Mouse (Mus musculus) adrenal gland, postnatal 36 days (tissue): ENCODE results near the gene Etv6. TPM values are rescaled to one million over a fixed set of nuclear protein-coding genes. Genes with fewer than 3 reads are reported as not detected.

Experiments
- DNase-seq, 2 experiments: peaks; one replicate each; pipeline ENCODE4 v3.0.0; 2021; ENCODE audit warnings: mixed read lengths in 1 of 2
- total RNA-seq, 2 experiments: library from RNA; stranded (reverse); gene quantifications; 2 replicates each; pipeline ENCODE4 v1.2.3; 2021

The Etv6 gene
- total RNA-seq, 2 experiments from 2014 or later = 51.3 to 57.6 TPM

DNA sequence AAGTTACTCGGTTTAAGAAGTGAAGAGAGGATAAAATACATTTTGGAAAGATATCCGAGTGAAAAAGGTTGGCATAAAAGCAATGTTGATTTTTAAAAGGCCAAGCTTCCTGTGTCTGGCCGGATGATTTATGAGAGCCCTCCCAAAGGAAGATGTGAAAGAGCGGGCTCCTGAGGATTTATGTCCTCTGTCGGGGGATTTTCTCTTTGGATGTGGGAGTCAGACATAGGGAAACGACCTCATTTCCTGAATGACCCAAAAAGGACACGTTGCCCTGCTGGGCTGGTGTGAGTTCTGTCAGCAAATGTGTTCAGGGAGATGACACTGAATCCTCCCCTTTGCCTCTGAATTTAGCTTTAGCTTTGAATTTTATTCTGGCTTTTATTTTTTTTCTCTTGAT is 8.0 kb downstream of the Etv6 start:
- peak; percentile 46 to 48 for DNase-seq

DNA sequence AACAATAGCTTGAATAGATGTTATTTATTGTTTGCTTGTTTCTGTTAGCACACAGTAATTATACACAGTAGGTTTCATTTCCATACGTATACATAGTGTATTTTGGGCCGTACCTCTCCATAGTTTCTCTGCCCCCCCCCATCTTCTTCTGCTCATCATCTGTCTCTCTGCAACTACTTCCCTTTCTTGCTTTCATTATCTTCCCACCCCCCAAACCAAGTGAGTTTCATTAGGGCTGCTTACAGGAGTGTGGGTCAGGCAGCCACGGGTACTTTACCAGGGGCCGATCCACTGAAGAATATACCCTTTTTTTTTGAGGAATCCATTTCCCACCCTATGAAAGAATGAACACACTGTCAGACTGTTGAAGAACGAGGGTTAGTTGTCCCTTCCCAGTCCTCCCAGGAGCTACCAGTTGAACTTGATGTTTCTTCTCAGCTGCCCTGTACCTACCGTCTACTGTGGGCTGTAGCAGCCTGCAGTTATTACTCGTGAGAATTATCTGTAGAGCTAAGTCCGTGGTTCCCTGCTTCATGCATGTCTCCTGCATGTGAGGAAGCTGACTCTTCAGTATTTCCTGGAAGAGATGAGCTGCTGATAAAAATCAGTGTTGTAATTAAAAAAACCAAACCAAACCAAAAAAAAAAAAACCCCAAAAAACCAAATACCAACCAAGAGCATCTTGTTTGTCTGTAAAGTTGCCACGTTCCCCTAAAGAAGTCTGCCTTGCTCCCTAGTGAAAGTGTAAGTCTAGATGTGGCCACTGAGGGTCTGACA is 9.8 kb downstream of the Etv6 start:
- no peak for DNase-seq

DNA sequence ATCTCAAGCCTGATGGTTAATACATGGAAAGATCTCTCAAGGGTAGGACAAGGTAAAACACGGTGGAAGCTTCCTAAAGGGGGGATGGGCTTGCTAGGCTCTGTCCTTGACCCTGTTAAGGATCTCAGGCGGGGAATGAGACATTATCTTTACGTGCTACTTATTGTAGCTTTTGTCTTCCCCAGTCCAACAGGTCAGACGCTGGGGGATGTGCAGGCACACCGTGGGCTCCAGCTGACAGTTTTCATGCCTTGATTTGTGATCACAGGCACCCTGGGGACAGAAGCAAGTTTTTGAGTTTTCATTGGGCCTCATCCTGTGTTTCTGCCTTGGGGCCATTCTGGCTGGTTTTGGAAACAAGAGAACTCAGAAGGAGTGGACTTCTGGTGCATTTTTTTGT is 10.6 kb downstream of the Etv6 start:
- no peak for DNase-seq

DNA sequence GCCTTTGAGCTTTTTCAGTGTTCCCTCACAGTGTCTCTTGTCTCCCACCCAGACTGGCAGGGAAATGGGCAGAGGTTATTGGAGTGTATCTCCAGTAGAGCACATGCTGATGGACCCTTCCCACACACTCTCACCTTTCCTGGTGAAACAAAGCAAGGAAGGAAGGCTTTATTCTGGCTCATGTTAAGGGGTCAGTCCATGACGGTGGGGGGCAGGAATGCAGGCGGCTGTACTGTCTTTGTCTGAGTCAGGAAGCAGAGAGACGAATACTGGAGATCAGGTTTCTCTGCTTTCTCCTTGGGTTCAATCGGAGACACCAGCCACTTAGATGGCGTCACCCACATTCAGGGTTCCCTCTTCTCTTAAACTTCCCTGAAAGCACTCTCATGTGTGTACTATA is 11.7 kb downstream of the Etv6 start:
- no peak for DNase-seq

DNA sequence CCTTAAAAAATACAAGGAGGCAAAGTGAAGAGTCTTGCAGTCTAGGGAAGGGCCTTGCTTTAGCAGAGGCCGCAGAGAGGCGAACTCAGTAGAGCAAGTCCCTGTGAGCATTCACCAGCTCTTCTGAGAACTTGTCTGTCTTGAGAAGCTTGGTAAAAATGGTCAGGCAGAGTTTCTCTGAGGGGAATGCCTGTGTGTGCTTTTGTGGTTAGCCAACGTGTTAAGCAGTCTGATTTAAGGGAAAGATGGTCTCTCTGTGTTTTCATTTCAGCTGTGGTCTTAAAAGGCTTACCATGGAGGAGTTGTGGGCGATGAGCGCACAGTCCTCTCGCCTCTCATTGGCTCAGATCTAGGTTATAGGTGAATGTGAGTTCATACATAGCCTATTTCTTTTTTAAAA is 12.5 kb downstream of the Etv6 start:
- DNase-seq = no peak

DNA sequence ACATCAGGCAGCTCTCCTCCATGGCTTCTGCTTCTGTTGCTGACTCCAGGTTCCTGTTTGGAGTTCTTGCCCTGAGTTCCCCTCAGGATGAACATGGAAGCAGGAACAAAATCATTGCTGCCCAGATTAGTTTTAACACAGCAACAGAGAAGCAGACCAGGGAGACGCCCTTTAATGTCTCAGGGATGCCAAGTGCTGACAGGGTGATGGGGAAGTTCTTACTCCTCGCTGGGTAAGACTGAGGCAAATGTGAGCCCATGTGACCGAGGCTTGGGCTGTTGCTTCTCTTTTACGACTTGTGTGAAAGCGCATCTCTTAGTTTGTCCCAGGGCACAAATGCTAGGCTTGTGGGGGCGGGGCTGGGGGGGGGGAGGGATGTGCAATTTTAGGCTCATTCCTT is 13.5 kb downstream of the Etv6 start:
- DNase-seq = no peak

DNA sequence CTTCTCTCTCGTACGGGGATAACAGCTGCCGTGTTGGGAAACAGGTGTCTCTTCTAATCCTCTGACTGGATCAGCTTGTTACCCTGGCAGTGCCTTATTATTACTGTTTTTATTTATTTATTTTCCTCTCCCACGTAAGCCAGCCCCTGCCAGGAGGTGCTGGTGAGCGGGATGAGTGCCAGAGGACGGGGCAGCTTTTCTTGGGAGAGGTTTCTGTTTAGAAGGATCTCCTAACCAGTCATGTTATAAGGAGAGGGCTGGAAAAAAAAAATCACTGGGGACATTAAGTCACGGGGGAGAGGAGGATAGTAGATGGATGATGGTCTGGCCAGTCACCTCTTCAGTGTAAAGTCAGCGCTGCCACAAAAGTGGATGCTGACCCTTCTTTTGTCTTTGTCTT is 15.0 kb downstream of the Etv6 start:
- no peak for DNase-seq

DNA sequence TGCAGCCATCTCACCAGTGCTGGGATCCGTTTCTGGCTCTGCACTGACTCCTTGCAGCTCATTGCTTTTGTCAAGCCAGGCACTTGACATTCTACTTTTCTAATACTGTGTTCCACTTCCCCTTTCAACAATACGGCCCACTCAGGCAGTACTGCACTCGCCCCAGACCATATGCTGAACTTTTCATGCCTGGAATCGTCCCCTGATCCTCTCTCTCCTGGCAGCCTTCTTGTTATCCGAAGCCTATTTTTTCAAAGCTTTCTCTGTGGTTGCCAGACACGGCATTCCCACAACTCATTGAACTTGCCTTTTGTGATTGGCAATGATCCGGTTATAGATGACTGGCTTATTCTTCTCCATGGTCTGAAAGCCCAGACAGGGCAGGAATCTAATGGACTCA is 16.4 kb downstream of the Etv6 start:
- DNase-seq = no peak

DNA sequence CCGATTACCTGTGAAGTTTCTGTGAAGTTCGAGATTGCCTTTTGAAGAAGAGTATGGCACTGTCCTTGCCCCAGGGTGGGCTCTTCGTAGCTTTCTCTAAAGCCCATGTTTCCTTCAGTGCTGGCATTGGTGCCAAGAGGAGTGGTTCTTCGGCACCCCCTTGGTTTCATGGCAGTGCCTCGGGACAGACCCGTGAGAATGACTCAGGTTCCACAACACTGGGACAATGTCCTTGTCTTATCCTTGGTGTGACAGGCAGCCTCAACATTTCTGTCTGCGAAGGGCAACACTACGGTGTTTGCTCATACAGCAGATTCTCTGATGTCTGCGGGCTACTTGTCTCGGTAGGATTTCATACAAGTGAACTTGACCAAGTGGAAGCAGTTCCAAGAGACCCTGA is 17.6 kb downstream of the Etv6 start:
- DNase-seq = peak; percentile 24 to 54

DNA sequence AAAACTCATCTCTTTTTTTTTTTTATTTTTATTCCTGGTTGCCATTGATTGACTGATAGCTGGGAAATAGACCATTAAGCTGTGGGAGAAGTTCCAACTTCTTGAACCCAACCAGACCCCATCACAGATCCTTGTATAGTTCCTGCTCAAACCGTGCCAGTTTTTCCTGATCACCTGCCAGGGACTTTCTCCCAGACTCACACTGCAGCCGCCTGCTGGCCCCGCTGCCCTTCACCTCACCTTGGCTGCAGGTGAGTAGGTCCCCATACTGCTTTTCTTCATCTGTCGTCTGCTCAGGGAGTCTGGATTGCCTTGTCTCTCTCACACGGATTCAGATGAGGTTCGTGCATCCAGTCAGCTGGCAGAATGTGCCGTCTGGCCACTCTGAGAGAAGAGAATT is 18.1 kb downstream of the Etv6 start:
- no peak for DNase-seq

DNA sequence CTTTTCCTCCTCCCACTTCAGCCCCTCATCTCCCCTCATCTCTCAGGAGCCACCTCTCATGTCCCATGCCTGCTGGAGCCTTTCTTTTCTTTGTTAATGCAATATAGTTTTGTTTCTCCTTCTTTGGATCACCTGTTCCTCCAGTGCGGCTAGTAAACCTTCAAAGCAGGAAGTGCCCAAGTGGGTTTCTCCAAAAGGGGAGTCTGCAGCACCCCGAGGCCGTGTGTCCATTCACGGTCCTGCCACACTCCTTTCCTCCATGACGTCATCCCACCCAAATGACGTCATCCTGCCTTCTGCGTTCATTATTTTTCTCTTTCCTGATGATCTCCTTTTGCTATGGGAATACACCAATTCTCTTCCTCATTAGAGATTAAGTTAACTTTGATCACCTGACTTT is 20.1 kb downstream of the Etv6 start:
- DNase-seq = no peak

DNA sequence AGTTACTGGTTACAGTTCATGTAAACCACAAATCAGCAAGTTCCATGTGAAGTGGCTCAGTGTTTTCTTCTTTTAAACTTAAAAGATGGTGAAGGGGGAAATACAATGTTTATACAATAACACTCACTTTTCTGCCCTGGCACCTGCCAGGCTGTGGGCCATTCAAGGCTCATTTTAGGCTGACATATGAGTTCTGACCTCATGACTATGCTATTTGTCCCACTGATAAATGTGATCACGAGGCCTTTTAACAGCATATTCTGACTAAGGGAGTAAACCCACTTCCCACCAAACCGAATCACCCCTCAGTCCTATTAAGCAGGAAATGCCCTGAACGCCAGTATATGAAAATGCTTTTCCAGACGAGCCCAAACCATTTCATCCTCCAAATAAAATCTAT is 23.0 kb downstream of the Etv6 start:
- no peak for DNase-seq

DNA sequence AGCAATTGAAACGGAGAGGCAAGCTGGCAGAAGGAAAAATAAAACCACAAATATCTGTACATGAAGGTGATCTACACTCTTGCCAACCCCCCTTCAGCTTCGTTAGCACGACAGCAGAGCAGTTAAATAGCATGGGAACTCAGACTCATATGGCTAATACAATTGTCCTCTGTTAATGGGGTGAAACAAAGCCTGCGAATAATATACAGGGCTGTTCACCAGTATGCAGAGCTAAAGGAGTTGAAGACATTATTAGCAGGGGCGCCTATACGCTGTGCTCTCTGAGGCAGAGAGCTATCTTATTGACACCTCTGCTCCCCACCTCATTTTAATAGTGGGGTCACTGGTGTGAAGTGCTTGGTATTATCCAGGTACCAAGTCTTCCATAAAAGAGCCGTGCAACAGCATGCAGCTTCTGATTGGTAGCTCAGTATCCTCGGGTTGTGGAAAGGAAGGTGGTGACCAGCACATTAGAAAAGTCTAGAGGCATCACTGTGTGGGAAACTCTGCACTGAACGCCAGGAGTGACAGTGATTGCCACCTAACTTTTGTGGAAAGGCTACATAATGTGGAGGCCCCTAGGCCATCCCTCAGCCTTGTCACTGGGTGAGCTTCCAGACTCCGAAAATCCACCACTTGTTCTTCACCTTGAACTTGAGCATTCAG is 23.5 kb downstream of the Etv6 start:
- DNase-seq = no peak

DNA sequence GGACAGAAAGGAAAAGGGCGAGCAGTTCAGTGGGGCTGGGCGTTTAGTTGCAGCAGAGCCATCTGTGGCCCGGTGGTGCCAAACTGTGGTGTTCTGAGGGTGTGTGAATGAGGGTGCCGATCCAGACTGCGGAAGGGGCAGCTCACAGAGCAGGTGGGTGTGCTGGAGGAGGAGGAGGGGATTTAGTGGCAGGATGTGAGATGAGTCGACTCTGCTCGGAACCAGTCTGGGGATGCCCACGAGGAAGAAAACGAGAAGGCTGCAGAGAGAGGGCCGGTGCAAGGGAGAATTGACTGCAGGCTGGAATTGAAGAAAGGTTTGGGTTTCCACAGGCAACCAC is 24.0 kb downstream of the Etv6 start:
- no peak for DNase-seq

DNA sequence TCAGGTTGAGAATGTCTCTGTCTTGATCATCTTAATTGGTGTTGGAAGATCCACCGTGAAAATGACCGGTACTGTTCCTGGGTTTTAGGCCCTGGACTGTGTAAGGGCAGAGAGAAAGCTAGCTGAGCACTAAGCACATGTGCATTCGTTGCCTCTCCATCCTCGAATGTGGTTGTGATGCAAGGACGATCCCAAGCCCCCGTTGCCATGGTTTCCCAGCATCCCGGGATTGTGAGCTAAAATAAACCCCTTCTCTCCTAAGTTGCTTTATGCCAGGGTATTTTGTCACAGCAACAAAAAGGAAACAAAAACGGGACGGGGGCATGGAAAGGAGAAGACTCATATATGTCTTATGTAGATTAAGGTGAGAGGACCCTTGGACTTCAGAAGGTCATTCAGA is 24.5 kb downstream of the Etv6 start:
- no peak for DNase-seq

DNA sequence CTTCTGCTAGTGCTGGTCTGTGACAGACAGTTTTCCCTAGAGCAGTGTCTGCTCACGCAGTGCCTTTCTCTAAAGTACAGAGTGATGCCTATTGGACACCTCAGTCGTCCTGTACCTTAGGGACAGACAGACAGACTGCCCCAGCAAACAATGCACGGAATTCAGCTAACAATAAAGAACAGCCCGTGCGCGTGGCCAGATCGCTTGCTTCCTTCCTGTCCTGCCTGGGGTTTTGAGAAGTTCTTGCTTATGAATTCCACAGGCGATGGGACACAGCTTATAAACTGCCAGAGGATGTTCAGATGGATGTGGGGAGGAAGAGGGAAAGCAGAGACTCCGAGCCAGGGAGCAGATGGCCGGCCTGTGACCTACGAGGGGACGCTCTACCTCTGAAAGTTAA is 25.3 kb downstream of the Etv6 start:
- no peak for DNase-seq

DNA sequence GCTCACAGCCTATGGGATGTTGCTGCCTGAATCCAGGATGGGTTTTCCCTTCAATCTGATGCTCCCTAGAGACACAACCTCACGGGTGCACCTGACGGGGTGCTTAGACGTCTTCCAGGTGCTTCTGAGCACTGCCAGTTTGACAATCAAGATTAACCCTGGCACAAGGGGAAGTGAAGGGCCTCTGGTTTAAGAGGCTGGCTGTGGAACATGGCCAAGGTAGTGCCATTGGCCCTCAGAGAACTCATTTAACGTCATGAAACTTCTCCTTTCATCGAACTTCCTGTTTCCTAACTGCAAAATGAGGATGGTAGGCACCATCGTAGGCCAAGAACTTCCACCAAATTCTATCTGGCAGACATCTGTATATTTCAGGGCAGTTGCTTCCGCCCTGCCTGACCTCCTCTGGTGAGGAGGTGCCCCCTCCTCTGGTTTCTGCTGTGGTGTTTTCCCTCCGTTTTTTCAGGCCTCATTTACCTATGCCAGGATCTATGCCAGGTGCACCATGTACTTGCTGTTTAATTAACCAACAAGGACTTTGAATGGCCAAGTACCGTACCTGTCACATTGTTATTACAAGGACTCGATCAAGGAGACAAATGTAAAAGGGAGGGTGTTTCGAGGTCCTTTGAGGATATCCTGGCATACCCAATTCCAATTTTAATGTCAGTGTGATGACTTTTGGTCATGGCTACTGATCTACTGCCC is 29.7 kb downstream of the Etv6 start:
- DNase-seq = no peak

DNA sequence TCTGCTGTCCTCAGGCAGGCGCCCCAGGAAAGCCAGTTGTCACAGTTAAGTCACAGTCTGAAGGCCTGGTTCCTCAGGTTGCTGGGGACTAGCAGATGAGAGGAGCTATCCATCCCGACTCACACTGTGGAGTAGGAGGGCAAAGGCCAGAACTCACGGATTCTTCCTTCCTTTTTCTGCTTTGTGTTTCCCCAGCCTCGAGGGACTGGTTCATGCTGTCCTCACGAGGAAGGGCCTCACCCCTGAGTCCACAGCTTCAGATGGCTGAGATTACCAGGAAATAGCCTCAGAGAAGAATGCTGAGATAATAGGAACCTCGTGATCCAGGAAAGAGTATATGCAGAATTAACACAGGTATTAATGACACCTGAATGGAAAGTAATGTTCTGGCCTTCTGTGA is 30.6 kb downstream of the Etv6 start:
- DNase-seq = no peak

DNA sequence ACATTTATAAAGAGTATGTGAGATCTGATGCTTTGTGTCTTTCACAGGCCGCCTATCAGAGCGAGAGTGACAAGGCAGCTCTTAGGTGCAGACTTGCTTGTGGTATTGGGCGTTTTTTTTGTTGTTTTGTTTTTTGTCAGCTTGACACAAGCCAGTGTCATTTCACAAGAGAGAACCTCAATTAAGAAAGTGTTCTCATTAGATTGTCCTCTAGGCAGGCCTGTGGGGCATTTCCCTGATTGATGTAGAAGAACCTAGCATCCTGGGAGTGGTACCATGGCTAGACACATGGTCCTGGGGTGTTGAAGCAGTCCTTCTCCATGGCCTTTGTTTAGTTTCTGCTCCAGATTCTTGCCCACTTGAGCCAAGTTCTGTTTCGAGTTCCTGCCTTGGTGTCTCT is 31.5 kb downstream of the Etv6 start:
- no peak for DNase-seq

DNA sequence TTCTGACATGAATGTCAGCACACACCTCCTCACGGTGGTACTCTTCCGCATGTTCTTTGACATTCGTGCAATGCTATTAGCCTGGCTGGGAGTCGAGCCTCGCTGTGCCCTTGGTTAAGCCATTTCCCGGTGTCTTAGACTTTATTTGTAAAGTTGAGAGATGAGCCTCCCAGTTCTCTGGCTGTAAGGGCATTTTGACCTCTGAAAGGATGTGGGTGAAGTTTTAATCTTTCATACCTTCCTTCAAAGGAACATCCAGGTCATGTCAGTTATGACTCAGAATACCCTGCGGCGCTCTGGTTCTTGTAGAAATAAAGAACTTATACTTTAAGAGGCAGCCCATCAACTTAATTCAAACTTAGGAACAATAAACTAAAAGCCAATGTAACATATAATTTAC is 32.0 kb downstream of the Etv6 start:
- no peak for DNase-seq

DNA sequence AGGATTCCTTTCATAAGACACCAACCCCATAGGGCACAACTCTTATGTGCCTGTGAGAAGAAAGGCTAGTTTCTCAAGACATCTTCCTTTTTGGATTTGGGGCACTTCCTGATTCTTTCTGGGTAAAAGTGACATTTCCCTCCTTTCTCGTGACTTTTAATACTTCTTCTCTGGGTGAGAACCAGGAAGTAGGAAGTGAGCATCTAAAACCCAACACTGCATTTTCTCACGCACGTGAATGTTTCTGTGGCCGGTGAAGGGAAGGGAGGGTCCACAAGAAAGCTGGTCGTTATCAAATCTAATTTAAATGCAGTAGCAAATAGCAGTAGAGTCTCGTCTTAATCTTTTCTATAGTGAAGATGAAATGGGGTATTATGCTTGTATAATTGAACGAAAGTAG is 36.9 kb downstream of the Etv6 start:
- DNase-seq = no peak

DNA sequence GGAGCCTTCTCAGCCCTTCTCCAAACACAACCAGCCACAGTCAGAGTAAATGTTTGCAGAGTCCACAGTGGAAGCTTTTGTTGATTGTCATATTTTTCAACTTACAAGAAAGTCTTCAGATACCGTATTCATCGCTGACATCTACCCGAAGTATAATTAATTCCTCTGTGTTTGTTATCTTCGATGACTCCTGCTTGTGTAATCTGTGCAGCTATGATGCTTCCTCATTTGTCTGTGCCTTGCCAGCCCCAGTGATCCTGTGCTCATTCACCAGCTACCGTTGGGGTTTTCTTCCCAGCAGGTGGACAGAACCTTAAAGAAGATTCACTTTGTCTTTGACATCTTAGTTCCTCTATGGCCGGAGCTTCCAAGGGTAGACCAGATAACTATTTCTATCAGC is 37.4 kb downstream of the Etv6 start:
- peak in 1 of 2 experiments; percentile 26 for DNase-seq

DNA sequence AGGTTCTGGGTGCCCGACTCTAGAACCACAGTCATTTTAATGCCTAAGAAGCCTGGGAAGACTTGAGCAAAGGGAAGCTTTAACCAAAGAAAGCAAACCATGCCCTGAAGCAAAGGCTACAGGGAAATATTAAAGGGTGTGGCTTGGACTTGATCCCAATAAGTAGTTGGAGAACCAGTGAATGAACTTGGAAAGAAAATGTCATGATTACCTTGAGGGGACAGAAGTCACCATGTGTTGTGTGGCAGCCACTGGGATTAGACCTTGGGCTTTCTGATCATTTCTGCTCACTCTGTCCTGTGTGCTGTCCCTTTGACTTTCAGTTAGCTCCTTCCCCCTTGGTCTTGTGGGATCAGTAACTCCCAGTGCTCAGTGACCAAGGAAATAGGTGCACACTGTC is 38.9 kb downstream of the Etv6 start:
- no peak for DNase-seq

DNA sequence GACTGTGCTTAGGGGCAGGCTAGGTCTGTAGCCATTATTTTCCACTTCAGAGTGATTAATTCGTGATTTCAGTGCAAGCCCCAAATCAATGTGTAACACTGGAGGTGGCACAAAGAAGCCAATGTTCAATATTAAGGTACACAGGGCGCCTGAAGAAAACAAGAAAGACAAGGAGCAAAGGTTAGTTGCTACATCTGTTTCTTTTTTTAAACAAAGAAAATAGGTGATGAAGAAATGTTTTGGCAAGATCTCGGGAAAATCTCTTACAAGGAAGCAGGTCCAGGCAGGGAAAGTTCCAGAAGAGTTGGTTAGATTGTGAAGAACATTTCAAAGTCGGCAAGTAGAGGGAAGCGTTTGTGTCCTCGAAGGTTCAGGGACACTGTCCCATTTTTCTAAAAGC is 39.5 kb downstream of the Etv6 start:
- DNase-seq = no peak
